Mouse (Mus musculus) bone marrow macrophage, adult 2 months (primary cell): ENCODE data around the gene Ssbp3. TPM values are rescaled to one million over a fixed set of nuclear protein-coding genes. Genes with fewer than 3 reads are reported as not detected.

ENCODE experiments used
- H3K27ac ChIP-seq: 2 replicates; pipeline ENCODE4 v1.5.1; 2012; ENCODE audit warnings: low read depth, low read length; ENCODE audit not compliant: insufficient read depth
- H3K4me1 ChIP-seq: 2 replicates; pipeline ENCODE4 v1.6.1; 2012; ENCODE audit warnings: low read length; ENCODE audit not compliant: control insufficient read depth, insufficient read depth
- H3K4me3 ChIP-seq: 2 replicates; pipeline ENCODE4 v1.5.1; 2012; ENCODE audit warnings: mild to moderate bottlenecking, low read length, moderate library complexity; ENCODE audit not compliant: insufficient read depth
- CTCF ChIP-seq: IDR thresholded peaks from 2 replicates; pipeline ENCODE4 v1.5.1; 2012; ENCODE audit warnings: low read depth, mild to moderate bottlenecking, low read length, moderate library complexity
- POLR2A ChIP-seq: IDR thresholded peaks from 2 replicates; pipeline ENCODE4 v1.6.1; 2012; ENCODE audit warnings: mild to moderate bottlenecking, low read depth, low read length, borderline replicate concordance
- polyA plus RNA-seq: library from polyadenylated mRNA; stranded (reverse); fragments of >200 nt; gene quantifications from 2 replicates; pipeline ENCODE4 v1.2.4, GENCODE M21; 2012; ENCODE audit not compliant: missing spikeins, insufficient read depth, insufficient read length

The Ssbp3 gene
- polyA plus RNA-seq, 1 experiment: 34.8 TPM

DNA sequence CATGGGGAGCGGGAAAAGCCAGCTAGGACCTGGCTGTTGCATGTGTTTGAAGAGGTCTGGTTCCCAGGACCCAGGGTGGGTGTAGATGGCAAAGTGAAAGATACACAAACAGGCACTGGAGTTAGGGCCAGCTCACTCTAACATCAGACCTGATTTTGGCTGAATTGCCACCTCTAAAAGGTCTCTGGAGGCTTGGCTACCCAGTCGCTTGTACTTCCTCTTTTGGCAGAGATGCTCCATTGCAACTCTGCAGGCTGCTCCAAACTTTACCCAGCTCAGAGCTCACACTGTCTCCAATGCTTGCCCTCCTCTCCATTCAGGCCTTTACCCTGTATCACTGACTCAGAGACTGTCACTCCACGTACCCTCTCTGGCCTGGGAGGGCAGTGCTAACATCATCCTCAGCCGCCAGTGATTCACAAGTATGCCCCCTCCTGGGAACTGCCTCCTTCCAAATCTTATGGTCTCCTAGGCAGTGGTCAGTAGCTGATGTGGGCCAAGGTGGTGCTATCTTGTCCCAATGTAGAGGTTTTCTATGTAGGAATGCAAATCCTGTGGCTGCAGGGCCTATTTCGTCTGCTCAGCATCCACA lies 142.6 kb downstream of the Ssbp3 start:
- no peak overlapping the region for H3K4me3 ChIP-seq
- peaks cover 8% of the 10 kb centered on the region for H3K4me1 ChIP-seq
- no peak for TF ChIP-seq CTCF
- no peak for TF ChIP-seq POLR2A
- H3K27ac ChIP-seq: no peak overlapping the region

DNA sequence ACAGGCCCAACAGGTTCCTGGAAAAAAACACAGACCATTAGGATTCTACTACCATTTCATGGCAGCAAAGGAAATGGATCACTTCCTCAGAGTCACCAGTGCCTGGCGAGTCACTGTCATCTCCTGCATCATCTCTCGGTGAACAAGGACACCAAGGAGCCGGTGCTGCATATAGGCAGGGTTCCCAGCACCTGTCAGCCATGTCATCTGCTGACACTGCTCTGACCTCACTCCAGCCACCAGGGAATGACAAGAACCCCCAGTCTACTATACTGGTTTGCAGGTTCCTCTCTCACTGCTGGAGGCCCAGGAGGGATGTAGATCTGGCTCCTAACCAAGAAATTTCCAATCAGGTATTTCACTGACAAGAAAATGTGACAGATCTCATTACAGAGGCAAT lies 145.6 kb downstream of the Ssbp3 start:
- H3K4me3 ChIP-seq: no peak overlapping the region
- H3K4me1 ChIP-seq: peaks cover 13% of the 10 kb centered on the region
- no peak for TF ChIP-seq CTCF
- TF ChIP-seq POLR2A: no peak
- H3K27ac ChIP-seq: no peak overlapping the region

DNA sequence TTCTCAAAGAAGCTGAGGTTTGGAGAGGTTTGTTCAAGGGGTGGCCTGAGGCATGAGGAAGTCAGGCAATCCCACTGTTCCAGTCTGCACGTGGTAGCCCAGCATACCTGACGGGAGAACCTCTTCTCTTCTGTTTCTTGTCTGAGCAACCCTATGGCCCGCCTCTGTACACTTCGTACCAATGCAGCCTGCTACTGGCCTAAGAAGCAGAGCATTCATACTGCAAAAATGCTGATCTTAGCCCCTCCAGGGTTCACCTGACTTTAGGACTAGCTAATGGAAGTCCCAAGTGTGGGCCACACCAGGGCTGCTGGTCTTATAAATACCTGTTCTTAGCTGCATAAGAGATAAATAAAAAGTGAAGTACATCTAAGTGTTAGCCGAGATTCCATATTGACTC lies 147.8 kb downstream of the Ssbp3 start:
- TF ChIP-seq POLR2A (no peak), CTCF (no peak)
- Histone ChIP-seq H3K4me3 (no peak overlapping the region), H3K4me1 (peaks cover 13% of the 10 kb centered on the region), H3K27ac (no peak overlapping the region)

DNA sequence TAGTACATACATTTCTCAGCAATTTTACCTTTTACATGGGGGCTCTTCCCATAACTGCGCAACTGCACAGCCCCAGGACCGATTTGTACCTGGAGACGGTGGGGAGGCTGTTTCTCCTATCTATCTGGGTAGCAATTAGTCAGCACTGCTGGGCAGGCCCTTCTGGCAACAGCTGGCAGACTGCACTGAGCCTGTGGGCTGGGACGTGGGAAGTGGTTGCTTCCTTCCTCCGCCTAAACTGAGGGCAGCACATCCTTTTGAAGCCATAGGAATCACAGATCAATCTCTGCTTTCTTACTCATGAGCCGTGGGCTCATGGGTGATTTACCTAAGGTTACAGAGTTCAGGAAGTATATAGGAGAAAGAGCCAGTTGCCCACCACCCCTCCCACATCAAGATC lies 148.3 kb downstream of the Ssbp3 start:
- TF ChIP-seq POLR2A (no peak), CTCF (no peak)
- Histone ChIP-seq H3K27ac (no peak overlapping the region), H3K4me3 (no peak overlapping the region), H3K4me1 (peaks cover 13% of the 10 kb centered on the region)

DNA sequence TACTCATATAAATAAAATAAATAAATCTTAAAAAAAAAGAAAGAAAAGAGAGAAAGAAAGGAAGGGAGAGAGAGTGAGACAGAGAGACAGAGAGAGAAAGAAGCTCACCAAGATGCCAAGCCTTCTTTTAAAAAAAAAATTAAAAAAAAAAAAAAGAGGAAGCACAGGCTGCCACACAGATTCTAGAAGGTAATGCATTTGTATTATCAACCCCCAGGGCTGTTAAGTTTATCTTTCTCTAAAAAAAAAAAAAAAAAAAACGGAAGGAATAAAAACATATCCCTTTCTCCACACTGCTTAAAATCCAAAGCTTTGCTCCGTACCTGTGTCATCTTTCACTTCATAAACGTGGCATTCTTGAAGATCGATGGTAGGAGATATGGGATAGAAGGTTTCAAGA lies 151.1 kb downstream of the Ssbp3 start:
- Histone ChIP-seq H3K4me1 (peaks cover 11% of the 10 kb centered on the region), H3K4me3 (no peak overlapping the region), H3K27ac (no peak overlapping the region)
- no peak for TF ChIP-seq POLR2A
- TF ChIP-seq CTCF: no peak

DNA sequence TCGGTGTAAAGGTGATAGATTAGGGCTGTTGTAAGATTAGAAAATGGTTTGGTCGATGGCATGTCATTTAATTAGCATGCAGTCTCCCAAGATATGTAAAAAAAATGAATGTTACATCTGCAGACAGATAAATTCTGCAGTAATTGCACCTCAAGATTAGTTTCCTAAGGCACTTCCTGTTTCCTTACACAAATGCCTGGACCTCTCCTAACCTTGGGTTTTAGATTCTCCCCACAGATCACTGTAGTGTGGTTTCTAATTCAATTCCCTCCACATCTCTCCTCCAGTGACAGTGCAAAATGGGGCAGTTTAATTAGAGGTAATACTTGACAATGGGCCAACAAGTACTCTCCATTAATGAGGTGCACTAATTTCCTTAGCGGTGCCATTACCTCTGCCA lies 152.7 kb downstream of the Ssbp3 start:
- Histone ChIP-seq H3K4me1 (peaks cover 14% of the 10 kb centered on the region), H3K27ac (no peak overlapping the region)
- TF ChIP-seq CTCF: no peak
- TF ChIP-seq POLR2A: no peak

DNA sequence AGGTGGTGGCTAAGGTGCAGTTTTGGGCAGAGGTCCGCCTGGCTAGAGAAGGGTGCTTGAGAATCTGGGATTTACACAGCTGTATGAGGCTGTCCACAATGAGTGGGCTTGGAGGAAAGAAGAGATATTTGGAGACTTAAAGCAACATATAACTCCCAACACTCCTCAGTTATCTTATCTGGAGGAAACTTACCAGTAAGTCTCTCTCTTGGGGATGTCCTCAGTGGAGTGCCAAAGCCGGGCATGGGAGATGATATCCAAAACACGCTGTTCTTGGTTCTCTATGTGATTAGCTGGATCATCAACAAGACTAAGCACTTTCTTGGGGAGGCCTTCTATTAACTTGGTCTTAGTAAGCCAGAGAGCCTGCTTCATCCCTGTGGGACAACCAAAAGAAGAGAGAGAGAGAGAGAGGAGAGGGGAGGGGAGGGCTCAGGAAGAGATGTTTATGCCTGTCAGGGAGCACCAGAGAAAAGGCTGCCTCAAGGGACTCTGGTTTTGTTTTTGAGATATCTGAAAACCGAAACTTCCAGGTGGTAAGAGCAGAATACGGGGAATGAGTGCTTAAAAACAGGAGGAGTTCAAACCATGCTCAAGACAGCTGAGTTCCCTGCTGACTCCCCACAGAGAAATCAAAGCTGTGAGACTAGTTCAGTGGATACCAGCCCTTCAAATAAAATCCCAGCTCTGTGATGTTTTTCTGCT lies 154.0 kb downstream of the Ssbp3 start:
- TF ChIP-seq POLR2A (no peak), CTCF (no peak)
- H3K4me3 ChIP-seq: no peak overlapping the region
- peaks cover 9% of the 10 kb centered on the region for H3K4me1 ChIP-seq
- H3K27ac ChIP-seq: no peak overlapping the region

More for the DNA sequence above, 152.7 kb downstream of the Ssbp3 start:
- no peak overlapping the region for H3K4me3 ChIP-seq

DNA sequence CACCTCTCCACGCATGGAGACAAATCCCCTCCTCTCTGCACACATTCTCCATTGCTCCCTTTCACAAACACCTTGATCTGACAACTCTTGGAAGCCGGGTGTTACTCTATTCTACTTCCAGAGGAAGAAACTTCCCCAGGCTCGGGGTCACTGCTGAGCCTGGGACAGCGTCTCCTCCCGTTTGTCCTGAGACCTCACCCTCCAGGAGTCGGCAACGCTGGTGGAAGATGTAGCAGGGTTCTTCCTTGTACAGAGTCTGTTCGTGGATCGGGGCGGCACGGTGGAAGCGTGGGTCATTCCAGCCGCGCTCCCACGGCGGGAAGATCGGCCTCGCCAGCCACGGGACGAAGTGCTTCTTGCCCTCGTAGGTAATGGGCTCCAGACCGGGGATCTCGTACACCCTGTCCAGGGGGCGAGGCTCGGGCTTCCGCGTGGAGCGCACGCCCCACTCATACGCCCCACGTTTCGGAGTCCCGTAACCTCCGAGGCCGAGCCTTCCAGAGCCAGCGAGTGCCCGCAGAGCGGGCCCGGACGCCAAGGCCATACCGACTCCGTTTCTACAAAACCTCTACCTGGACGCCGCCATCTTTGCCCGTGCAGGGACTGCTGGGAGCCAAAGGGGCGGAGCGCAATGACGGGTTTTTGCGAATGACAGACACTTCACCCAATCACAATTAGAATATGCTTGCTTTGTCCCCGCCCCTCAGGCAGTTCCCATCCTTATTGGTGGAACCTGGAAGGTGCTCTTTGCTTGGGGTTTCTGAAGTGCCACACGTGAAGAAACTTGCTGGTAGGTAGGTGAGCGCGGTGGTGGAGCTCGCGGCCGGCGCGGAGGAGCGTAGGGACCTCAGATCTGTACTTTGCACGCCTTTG lies 156.0 kb downstream of the Ssbp3 start, which contains the start of the genes Mrpl37 and Cyb5rl:
TSS of gene Mrpl37 (minus strand) at position 617 of the 873 bp plus-strand sequence.
TSS of gene Cyb5rl (plus strand) at position 737 of the 873 bp plus-strand sequence.
- Histone ChIP-seq H3K27ac (no peak within 1 kb of the TSS), H3K4me1 (peaks cover 9% of the 10 kb centered on the region), H3K4me3 (peak within 1 kb of the TSS; percentile 86)
- TF ChIP-seq POLR2A (0 out of 2 replicates have a peak, but pooled peaks have one; percentile 66), CTCF (no peak)

DNA sequence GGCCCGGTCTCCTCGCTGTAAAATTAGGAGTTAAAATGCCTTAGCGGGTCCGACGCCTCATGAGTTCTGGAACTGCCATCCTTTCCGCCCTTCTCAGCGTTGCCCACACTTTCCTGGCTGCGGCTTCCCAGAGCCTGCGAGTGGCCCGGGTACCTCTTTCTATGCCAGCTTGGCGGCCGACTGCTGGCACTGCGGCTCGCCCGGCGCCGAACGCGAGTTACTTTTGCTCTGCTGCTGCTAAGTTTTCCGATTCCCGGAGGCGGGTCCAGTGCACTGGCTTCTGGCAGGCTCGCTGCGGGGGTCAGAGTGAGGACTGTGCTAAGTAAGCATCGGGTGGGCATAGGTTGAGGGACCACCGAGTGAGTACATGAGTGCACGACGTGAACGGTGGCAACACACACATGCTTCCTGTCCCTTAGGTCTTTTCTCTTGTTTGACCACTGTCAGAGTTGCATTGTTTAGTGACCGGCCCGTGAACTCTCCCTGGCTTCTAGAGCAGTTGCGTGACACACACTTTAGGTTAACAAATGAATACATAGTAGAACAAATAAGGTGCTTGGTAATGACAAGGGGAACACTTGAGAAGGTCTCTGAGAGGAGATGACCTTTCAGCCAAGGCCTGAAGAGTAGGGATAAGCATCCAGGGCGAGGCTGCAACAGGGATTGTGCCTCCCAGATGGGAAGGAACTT lies 156.8 kb downstream of the Ssbp3 start:
- peak overlapping the region; percentile 86 for H3K4me3 ChIP-seq
- peaks cover 9% of the 10 kb centered on the region for H3K4me1 ChIP-seq
- TF ChIP-seq CTCF: no peak
- no peak for TF ChIP-seq POLR2A
- H3K27ac ChIP-seq: no peak overlapping the region

DNA sequence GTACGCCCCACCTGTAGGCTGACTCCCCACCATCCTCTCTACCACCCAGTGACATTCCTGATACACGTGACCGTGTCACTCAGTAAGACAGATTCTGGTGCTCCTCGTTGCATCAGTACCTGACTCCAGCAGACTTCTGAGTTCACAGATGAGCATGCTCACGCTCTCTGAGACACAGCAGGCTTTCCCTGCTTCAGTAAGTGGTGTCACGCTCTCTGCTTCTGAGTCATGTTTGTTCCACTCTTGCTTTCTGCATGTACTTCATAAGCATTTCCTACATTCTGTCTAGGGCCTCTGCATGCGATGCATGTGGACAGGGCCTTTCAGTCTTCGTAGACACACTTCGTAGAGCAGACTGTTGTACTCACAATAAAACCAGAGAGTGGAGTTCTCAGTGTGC lies 161.8 kb downstream of the Ssbp3 start:
- H3K27ac ChIP-seq: no peak overlapping the region
- H3K4me1 ChIP-seq: 0 out of 2 replicates have a peak, but pooled peaks cover 3% of the 10 kb centered on the region
- TF ChIP-seq CTCF: no peak
- no peak for TF ChIP-seq POLR2A
- no peak overlapping the region for H3K4me3 ChIP-seq
